Mouse (Mus musculus) heart, embryonic 13.5 days (tissue): ENCODE results near the gene Catsperg1. TPM values are rescaled to one million over a fixed set of nuclear protein-coding genes. Genes with fewer than 3 reads are reported as not detected.
A peak's percentile ranks its signal among the peaks of the same experiment; 100 is the strongest.
"Not testable (repeated sequence)": the region's sequence is repeated elsewhere in the genome, so short reads cannot be mapped to it uniquely, and the experiment has no call there.

Experiments
- ATAC-seq: fragments of 200-750 bp; cut with Nextera tagmentation; 2 replicates; pipeline ENCODE4 v1.8.0; 2017; ENCODE audit warnings: moderate TSS enrichment; ENCODE audit not compliant: insufficient number of reproducible peaks, low FRiP score, low TSS enrichment; ENCODE audit errors: extremely low read depth
- H3K27ac ChIP-seq: fragments of 300-500 bp; sonication (generic); replicated peaks from 2 replicates; pipeline ENCODE4 v1.5.1; 2015; ENCODE audit warnings: moderate library complexity, mild to moderate bottlenecking, inconsistent platforms
- H3K27me3 ChIP-seq: fragments of 300-500 bp; sonication (generic); replicated peaks from 2 replicates; pipeline ENCODE4 v1.6.1; 2015; ENCODE audit warnings: mild to moderate bottlenecking, inconsistent platforms
- H3K36me3 ChIP-seq: fragments of 300-500 bp; sonication (generic); 2 replicates; pipeline ENCODE4 v1.6.1; 2015; ENCODE audit warnings: mild to moderate bottlenecking, inconsistent platforms
- H3K4me1 ChIP-seq: fragments of 300-500 bp; sonication (generic); 2 replicates; pipeline ENCODE4 v1.6.1; 2015; ENCODE audit warnings: inconsistent platforms
- H3K4me2 ChIP-seq: fragments of 300-500 bp; sonication (generic); 2 replicates; pipeline ENCODE4 v1.6.1; 2015; ENCODE audit warnings: inconsistent platforms, mild to moderate bottlenecking, moderate library complexity
- H3K4me3 ChIP-seq: fragments of 300-500 bp; sonication (generic); 2 replicates; pipeline ENCODE4 v1.5.1; 2015; ENCODE audit warnings: moderate library complexity, mild to moderate bottlenecking, inconsistent platforms
- H3K9ac ChIP-seq: fragments of 300-500 bp; sonication (generic); 2 replicates; pipeline ENCODE4 v1.6.1; 2015; ENCODE audit warnings: inconsistent platforms, mild to moderate bottlenecking, moderate library complexity
- H3K9me3 ChIP-seq: fragments of 300-500 bp; sonication (generic); 2 replicates; pipeline ENCODE4 v1.6.1; 2016; ENCODE audit warnings: inconsistent platforms
- WGBS: fragments of 180-500 bp; shearing (Covaris S2); methylation state at CpG from one replicate; pipeline ENCODE4 v1.1.7; 2015; ENCODE audit warnings: mixed read lengths; 5-methylcytosine and 5-hydroxymethylcytosine counted together
- polyA plus RNA-seq: library from polyadenylated mRNA; unstranded; fragments of >200 nt; fragmentation: Nextera tagmentation; extraction: Ambion mirVana; gene quantifications from 2 replicates; pipeline ENCODE4 v1.2.1, GENCODE M21; 2015

Catsperg1 gene
- polyA plus RNA-seq, 1 experiment from 2014 or later = 0.41 TPM

GRCm38 (mm10) chr7:29202577-29202976, 11.3 kb downstream of the Catsperg1 start:
- H3K9ac ChIP-seq = no peak overlapping the region
- WGBS = 68% methylated on average over 6 of the region's 6 CpGs

GRCm38 (mm10) chr7:29194230-29194629, 19.6 kb downstream of the Catsperg1 start:
- H3K27me3 ChIP-seq, H3K4me2 ChIP-seq, H3K4me1 ChIP-seq, ATAC-seq, H3K27ac ChIP-seq, H3K4me3 ChIP-seq, H3K9me3 ChIP-seq, H3K36me3 ChIP-seq, H3K9ac ChIP-seq: not testable (repeated sequence)
- WGBS = 88% methylated on average over 1 of the region's 1 CpGs

More at GRCm38 (mm10) chr7:29202577-29202976, 11.3 kb downstream of the Catsperg1 start:
- Histone ChIP-seq H3K27me3 (no peaks in the 10 kb centered on the region; the same call in 1 of the 2 replicates), H3K27ac (no peak overlapping the region), H3K4me1 (no peaks in the 10 kb centered on the region), H3K36me3 (no peaks in the 10 kb centered on the region), H3K4me3 (no peak overlapping the region), H3K4me2 (no peak overlapping the region), H3K9me3 (no peaks in the 10 kb centered on the region)
- ATAC-seq = no peak

- not testable (repeated sequence) for H3K9me3 ChIP-seq, H3K27ac ChIP-seq, H3K4me2 ChIP-seq, ATAC-seq, H3K4me3 ChIP-seq, H3K27me3 ChIP-seq, H3K9ac ChIP-seq
- Histone ChIP-seq H3K36me3 (peaks cover 20% of the 10 kb centered on the region), H3K4me1 (peaks cover 20% of the 10 kb centered on the region)
- 91% methylated on average over 4 of the region's 4 CpGs for WGBS
Observed at GRCm38 (mm10) chr7:29181323-29181722, 32.5 kb downstream of the Catsperg1 start.

GRCm38 (mm10) chr7:29180854-29181236, 33.0 kb downstream of the Catsperg1 start:
- H3K4me1 ChIP-seq = peaks cover 20% of the 10 kb centered on the region
- ATAC-seq = no peak
- no peak overlapping the region for H3K27ac ChIP-seq
- WGBS = 40% methylated on average over 5 of the region's 5 CpGs
- H3K4me3 ChIP-seq = peak overlapping the region; percentile 80
- H3K27me3 ChIP-seq = no peaks in the 10 kb centered on the region
- H3K9ac ChIP-seq = no peak overlapping the region; the same call in 1 of the 2 replicates
- no peaks in the 10 kb centered on the region for H3K9me3 ChIP-seq
- peaks cover 25% of the 10 kb centered on the region for H3K36me3 ChIP-seq
- peak overlapping the region; percentile 93 for H3K4me2 ChIP-seq

GRCm38 (mm10) chr7:29180077-29180853, 33.6 kb downstream of the Catsperg1 start, which contains the start of gene Psmd8:
Gene Psmd8, minus strand, starts transcription at chr7:29180701.
- Histone ChIP-seq H3K36me3 (peaks cover 31% of the 10 kb centered on the region), H3K4me1 (peaks cover 20% of the 10 kb centered on the region), H3K9ac (peak within 1 kb of the TSS; percentile 93), H3K27me3 (no peaks in the 10 kb centered on the region), H3K4me3 (peak within 1 kb of the TSS; percentile 80), H3K9me3 (no peaks in the 10 kb centered on the region), H3K4me2 (peak within 1 kb of the TSS; percentile 93), H3K27ac (peak within 1 kb of the TSS; percentile 67)
- peak; percentile 91 for ATAC-seq
- under 1% methylated on average over 62 of the region's 62 CpGs for WGBS

- H3K27ac ChIP-seq = 0 out of 2 replicates have a peak overlapping the region, but pooled peaks have one; percentile 10
- H3K9me3 ChIP-seq = no peaks in the 10 kb centered on the region
- H3K27me3 ChIP-seq = peaks cover 8% of the 10 kb centered on the region; the same call in 1 of the 2 replicates
- H3K4me2 ChIP-seq = peak overlapping the region; percentile 93
- ATAC-seq = no peak
- peak overlapping the region; percentile 80 for H3K4me3 ChIP-seq
- peaks cover 20% of the 10 kb centered on the region for H3K4me1 ChIP-seq
- 25% methylated on average over 7 of the region's 7 CpGs for whole genome bisulfite sequencing
- peaks cover 40% of the 10 kb centered on the region for H3K36me3 ChIP-seq
- peak overlapping the region; percentile 93 for H3K9ac ChIP-seq
Observed at GRCm38 (mm10) chr7:29179323-29179722, 34.5 kb downstream of the Catsperg1 start.

GRCm38 (mm10) chr7:29178106-29178505, 35.7 kb downstream of the Catsperg1 start:
- Histone ChIP-seq H3K27ac (no peak overlapping the region), H3K9ac (no peak overlapping the region), H3K4me3 (0 out of 2 replicates have a peak overlapping the region, but pooled peaks have one; percentile 80), H3K36me3 (peaks cover 52% of the 10 kb centered on the region), H3K27me3 (peaks cover 20% of the 10 kb centered on the region), H3K4me2 (no peak overlapping the region; the same call in 1 of the 2 replicates), H3K9me3 (no peaks in the 10 kb centered on the region), H3K4me1 (peaks cover 20% of the 10 kb centered on the region)
- 93% methylated on average over 4 of the region's 4 CpGs for WGBS
- ATAC-seq = no peak

- Histone ChIP-seq H3K36me3 (peaks cover 48% of the 10 kb centered on the region), H3K4me2 (peak overlapping the region; percentile 74; the same call in 1 of the 2 replicates), H3K4me1 (peaks cover 45% of the 10 kb centered on the region), H3K9ac (no peak overlapping the region), H3K9me3 (no peaks in the 10 kb centered on the region), H3K27ac (no peak overlapping the region), H3K4me3 (peak overlapping the region; percentile 62; the same call in 1 of the 2 replicates), H3K27me3 (peaks cover 69% of the 10 kb centered on the region)
- 28% methylated on average over 32 of the region's 32 CpGs for WGBS
- no peak for ATAC-seq
Observed at GRCm38 (mm10) chr7:29172390-29173016, 41.3 kb downstream of the Catsperg1 start.

- Histone ChIP-seq H3K4me3 (peak overlapping the region; percentile 62), H3K9ac (peak overlapping the region; percentile 78), H3K9me3 (no peaks in the 10 kb centered on the region), H3K27ac (no peak overlapping the region), H3K36me3 (peaks cover 41% of the 10 kb centered on the region), H3K4me2 (peak overlapping the region; percentile 74), H3K4me1 (peaks cover 45% of the 10 kb centered on the region), H3K27me3 (peaks cover 76% of the 10 kb centered on the region)
- ATAC-seq = no peak
- WGBS = 4% methylated on average over 34 of the region's 34 CpGs
Observed at GRCm38 (mm10) chr7:29171562-29172097, 42.2 kb downstream of the Catsperg1 start.

- ATAC-seq = no peak
- peaks cover 82% of the 10 kb centered on the region for H3K27me3 ChIP-seq
- 1% methylated on average over 43 of the region's 43 CpGs for WGBS
Observed at GRCm38 (mm10) chr7:29170755-29171561, 42.9 kb downstream of the Catsperg1 start.

More at GRCm38 (mm10) chr7:29170755-29171561, 42.9 kb downstream of the Catsperg1 start:
- Histone ChIP-seq H3K4me1 (peaks cover 45% of the 10 kb centered on the region), H3K4me2 (peak overlapping the region; percentile 74), H3K4me3 (peak overlapping the region; percentile 62), H3K9ac (peak overlapping the region; percentile 78), H3K9me3 (no peaks in the 10 kb centered on the region), H3K36me3 (peaks cover 35% of the 10 kb centered on the region), H3K27ac (no peak overlapping the region)
